Mouse (Mus musculus) C2C12 (cell line): ENCODE measurements around the gene Foxo3. TPM values are rescaled to one million over a fixed set of nuclear protein-coding genes. Genes with fewer than 3 reads are reported as not detected.

Experiments used
- H3K27me3 ChIP-seq: one replicate; pipeline ENCODE4 v1.6.1; 2011; ENCODE audit not compliant: control insufficient read depth, insufficient read depth, insufficient read length
- H3K36me3 ChIP-seq: one replicate; pipeline ENCODE4 v1.6.1; 2011; ENCODE audit not compliant: control insufficient read depth, insufficient read depth
- H3K4me3 ChIP-seq: one replicate; pipeline ENCODE4 v1.5.1; 2011; ENCODE audit warnings: mild to moderate bottlenecking, control low read depth; ENCODE audit not compliant: poor library complexity, insufficient read depth, severe bottlenecking
- H3K79me2 ChIP-seq: one replicate; pipeline ENCODE4 v1.6.1; 2011; ENCODE audit not compliant: control insufficient read depth, insufficient read depth
- H3K79me3 ChIP-seq: one replicate; pipeline ENCODE4 v1.6.1; 2011; ENCODE audit warnings: low read depth, control low read depth
- H3ac ChIP-seq: one replicate; pipeline ENCODE3; 2011; ENCODE audit warnings: low read depth; ENCODE audit not compliant: control insufficient read depth, insufficient read length
- CEBPB ChIP-seq: IDR thresholded peaks from one replicate; pipeline ENCODE4 v1.6.1; 2011; ENCODE audit warnings: low read depth, mild to moderate bottlenecking, control low read depth, moderate library complexity
- CTCF ChIP-seq: IDR thresholded peaks from one replicate; pipeline ENCODE4 v1.5.1; 2011; ENCODE audit not compliant: control insufficient read depth, insufficient read depth, insufficient read length
- FOSL1 ChIP-seq: IDR thresholded peaks from one replicate; pipeline ENCODE4 v1.8.0; 2011; ENCODE audit warnings: mild to moderate bottlenecking, low read length; ENCODE audit not compliant: poor library complexity, insufficient read depth, severe bottlenecking
- MAX ChIP-seq: IDR thresholded peaks from one replicate; pipeline ENCODE4 v1.6.1; 2011; ENCODE audit warnings: mild to moderate bottlenecking, control low read depth
- MYOD1 ChIP-seq: IDR thresholded peaks from one replicate; pipeline ENCODE4 v1.6.1; 2011; ENCODE audit warnings: low read depth; ENCODE audit not compliant: control insufficient read depth, insufficient read length
- MYOG ChIP-seq: IDR thresholded peaks from one replicate; pipeline ENCODE4 v1.6.1; 2011; ENCODE audit not compliant: control insufficient read depth, insufficient read length; ENCODE audit errors: extremely low read depth
- USF1 ChIP-seq: IDR thresholded peaks from one replicate; pipeline ENCODE4 v1.6.1; 2011; ENCODE audit warnings: low read depth, mild to moderate bottlenecking, control low read depth, moderate library complexity
- polyA plus RNA-seq: library from polyadenylated mRNA; unstranded; fragments of >200 nt; fragmentation: generic; extraction: Trizol; gene quantifications from one replicate; pipeline ENCODE4 v1.2.1, GENCODE M21; 2012; ENCODE audit warnings: missing spikeins

The Foxo3 gene
- polyA plus RNA-seq, 1 experiment: 4.8 TPM

- H3K79me2 ChIP-seq: no peaks in the 10 kb centered on the region
- no peaks in the 10 kb centered on the region for H3K79me3 ChIP-seq
- H3K4me3 ChIP-seq: peak overlapping the region; percentile 6
- no peak for TF ChIP-seq MYOG
- no peaks in the 10 kb centered on the region for H3K27me3 ChIP-seq
- H3K36me3 ChIP-seq: no peaks in the 10 kb centered on the region
- no peak overlapping the region for H3ac ChIP-seq
These were observed 25.4 kb downstream of the Foxo3 start for GRCm38 (mm10) chr10:42251203-42251602.

DNA sequence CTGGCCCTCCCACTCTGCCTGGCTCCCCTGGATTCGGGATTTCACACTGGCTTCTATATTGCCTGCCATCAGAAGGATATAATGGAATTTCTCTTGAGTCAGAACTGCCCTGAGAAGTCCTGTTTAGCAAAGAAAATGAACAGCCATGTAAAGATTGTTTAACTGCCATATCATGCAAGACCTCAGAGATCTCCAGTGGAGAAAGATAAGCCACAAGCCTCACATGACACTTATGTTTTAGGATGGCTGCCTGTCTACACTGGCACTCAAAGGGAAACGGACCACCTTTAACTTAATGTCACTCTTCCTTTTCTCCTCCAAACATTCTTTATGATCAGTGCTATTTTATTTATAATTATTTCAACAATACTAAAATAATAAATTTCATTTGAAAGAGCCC, 26.6 kb downstream of the Foxo3 start:
- Histone ChIP-seq H3K79me2 (no peaks in the 10 kb centered on the region), H3K79me3 (no peaks in the 10 kb centered on the region), H3K4me3 (no peak overlapping the region), H3K27me3 (no peaks in the 10 kb centered on the region), H3K36me3 (no peaks in the 10 kb centered on the region), H3ac (no peak overlapping the region)
- TF ChIP-seq FOSL1: no peak
- no peak for TF ChIP-seq CTCF
- TF ChIP-seq USF1: no peak

DNA sequence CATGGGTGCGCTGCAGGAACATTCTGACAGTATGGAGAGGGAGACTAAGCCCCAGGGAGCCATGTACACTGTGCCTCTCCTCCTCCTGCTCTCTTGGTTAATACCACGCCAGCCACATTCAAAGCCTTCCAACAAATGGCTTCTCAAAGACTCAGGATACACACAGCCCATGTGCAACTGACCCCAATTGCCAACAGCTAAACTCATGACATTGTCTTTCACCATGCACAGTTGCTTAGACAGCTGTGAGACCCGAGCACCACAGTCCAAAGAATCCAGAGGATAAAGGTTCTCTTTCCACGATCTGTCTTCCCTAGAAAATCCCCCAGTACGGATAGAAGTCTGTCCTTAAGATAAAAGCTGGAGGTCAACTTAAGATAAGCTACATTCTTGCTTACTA, 27.9 kb downstream of the Foxo3 start:
- Histone ChIP-seq H3K4me3 (no peak overlapping the region), H3K79me2 (no peaks in the 10 kb centered on the region), H3K36me3 (no peaks in the 10 kb centered on the region), H3ac (no peak overlapping the region), H3K27me3 (no peaks in the 10 kb centered on the region), H3K79me3 (peaks cover 1% of the 10 kb centered on the region)
- TF ChIP-seq CTCF: no peak
- TF ChIP-seq MYOG: no peak
- no peak for TF ChIP-seq USF1
- no peak for TF ChIP-seq MYOD1
- no peak for TF ChIP-seq MAX
- no peak for TF ChIP-seq FOSL1
- TF ChIP-seq CEBPB: no peak

- no peak overlapping the region for H3ac ChIP-seq
- H3K79me3 ChIP-seq: peaks cover 1% of the 10 kb centered on the region
- H3K4me3 ChIP-seq: no peak overlapping the region
- no peaks in the 10 kb centered on the region for H3K79me2 ChIP-seq
- H3K36me3 ChIP-seq: no peaks in the 10 kb centered on the region
- TF ChIP-seq CTCF (no peak), USF1 (no peak), MYOG (no peak), CEBPB (no peak), FOSL1 (no peak), MAX (no peak), MYOD1 (no peak)
- H3K27me3 ChIP-seq: no peaks in the 10 kb centered on the region
These were observed 28.4 kb downstream of the Foxo3 start for GRCm38 (mm10) chr10:42248156-42248555.

GRCm38 (mm10) chr10:42247125-42247816, 29.3 kb downstream of the Foxo3 start:
- H3K27me3 ChIP-seq: no peaks in the 10 kb centered on the region

GRCm38 (mm10) chr10:42246483-42246882, 30.1 kb downstream of the Foxo3 start:
- no peaks in the 10 kb centered on the region for H3K36me3 ChIP-seq
- H3ac ChIP-seq: no peak overlapping the region
- peaks cover 1% of the 10 kb centered on the region for H3K79me3 ChIP-seq
- H3K79me2 ChIP-seq: peaks cover 5% of the 10 kb centered on the region
- no peaks in the 10 kb centered on the region for H3K27me3 ChIP-seq
- TF ChIP-seq CTCF (no peak), MYOD1 (no peak), CEBPB (no peak), MYOG (no peak), FOSL1 (no peak), USF1 (no peak), MAX (no peak)
- H3K4me3 ChIP-seq: no peak overlapping the region

More at GRCm38 (mm10) chr10:42247125-42247816, 29.3 kb downstream of the Foxo3 start:
- Histone ChIP-seq H3ac (no peak overlapping the region), H3K36me3 (no peaks in the 10 kb centered on the region), H3K79me3 (peaks cover 1% of the 10 kb centered on the region), H3K79me2 (peaks cover 5% of the 10 kb centered on the region), H3K4me3 (no peak overlapping the region)
- TF ChIP-seq MYOG: no peak
- TF ChIP-seq USF1: no peak
- TF ChIP-seq FOSL1: no peak
- no peak for TF ChIP-seq CTCF
- no peak for TF ChIP-seq CEBPB
- TF ChIP-seq MAX: no peak
- no peak for TF ChIP-seq MYOD1

DNA sequence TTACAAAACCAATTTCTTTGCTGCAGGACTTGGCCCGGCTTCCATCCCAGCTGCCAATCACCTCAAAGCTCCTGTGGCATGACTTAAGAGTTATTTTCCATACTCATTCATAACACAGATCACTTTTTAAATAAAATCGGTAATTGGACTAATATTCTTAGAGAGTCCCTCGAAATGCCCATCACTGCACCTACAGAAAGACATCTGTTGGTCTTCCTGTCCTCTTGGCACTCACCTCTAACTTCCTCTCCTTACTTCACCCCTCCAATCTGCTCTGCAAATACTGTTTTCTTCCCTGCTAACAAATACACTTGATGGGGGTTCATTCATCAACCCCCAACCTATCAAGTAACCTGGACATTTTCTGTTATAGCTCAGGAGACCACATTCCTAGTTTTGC, 30.9 kb downstream of the Foxo3 start:
- no peak overlapping the region for H3K4me3 ChIP-seq
- peaks cover 5% of the 10 kb centered on the region for H3K79me2 ChIP-seq
- H3K27me3 ChIP-seq: no peaks in the 10 kb centered on the region
- no peak overlapping the region for H3ac ChIP-seq
- TF ChIP-seq FOSL1 (no peak), MAX (no peak), CTCF (no peak), MYOG (no peak), MYOD1 (no peak), USF1 (no peak), CEBPB (no peak)
- H3K36me3 ChIP-seq: no peaks in the 10 kb centered on the region
- H3K79me3 ChIP-seq: peaks cover 1% of the 10 kb centered on the region
